Mouse (Mus musculus) heart, adult 8-10 months (tissue): ENCODE measurements around the gene Crtam. TPM values are rescaled to one million over a fixed set of nuclear protein-coding genes. Genes with fewer than 3 reads are reported as not detected.

Experiments used
- DNase-seq: peaks from one replicate; pipeline ENCODE4 v3.0.0; 2022; ENCODE audit warnings: low spot score
- total RNA-seq, 4 experiments: library from RNA; stranded (reverse); gene quantifications; 2 replicates each; pipeline ENCODE4 v1.2.4; 2022

Gene Crtam
- total RNA-seq, result not detected

GRCm38 (mm10) chr9:41004415-41004814 lies at the start of gene Crtam:
Gene Crtam, minus strand, starts transcription at chr9:41004628.
- DNase-seq, result no peak

- no peak for DNase-seq
Observed at GRCm38 (mm10) chr9:41054166-41054565, 49.7 kb upstream of the Crtam start.

- DNase-seq, result no peak
Observed at GRCm38 (mm10) chr9:41053478-41053877, 49.0 kb upstream of the Crtam start.

- no peak for DNase-seq
Observed at GRCm38 (mm10) chr9:41051080-41051932, 46.9 kb upstream of the Crtam start.

GRCm38 (mm10) chr9:41050331-41051079 lies 46.1 kb upstream of the Crtam start:
- DNase-seq, result no peak

- DNase-seq, result no peak
Observed at GRCm38 (mm10) chr9:41049282-41049681, 44.9 kb upstream of the Crtam start.

- no peak for DNase-seq
Observed at GRCm38 (mm10) chr9:41048820-41049219, 44.4 kb upstream of the Crtam start.

- no peak for DNase-seq
Observed at GRCm38 (mm10) chr9:41048216-41048615, 43.8 kb upstream of the Crtam start.

GRCm38 (mm10) chr9:41047654-41048053 lies 43.2 kb upstream of the Crtam start:
- DNase-seq, result no peak

GRCm38 (mm10) chr9:41044626-41045025 lies 40.2 kb upstream of the Crtam start:
- peak; percentile 91 for DNase-seq

- no peak for DNase-seq
Observed at GRCm38 (mm10) chr9:41043641-41044040, 39.2 kb upstream of the Crtam start.

GRCm38 (mm10) chr9:41041404-41041803 lies 37.0 kb upstream of the Crtam start:
- DNase-seq, result no peak

- no peak for DNase-seq
Observed at GRCm38 (mm10) chr9:41038150-41038664, 33.8 kb upstream of the Crtam start.

- no peak for DNase-seq
Observed at GRCm38 (mm10) chr9:41031590-41032489, 27.4 kb upstream of the Crtam start.

- DNase-seq, result no peak
Observed at GRCm38 (mm10) chr9:41029827-41030226, 25.4 kb upstream of the Crtam start.

GRCm38 (mm10) chr9:41028470-41028869 lies 24.0 kb upstream of the Crtam start:
- peak; percentile 13 for DNase-seq

- DNase-seq, result no peak
Observed at GRCm38 (mm10) chr9:41021690-41022089, 17.3 kb upstream of the Crtam start.

- DNase-seq, result no peak
Observed at GRCm38 (mm10) chr9:41020486-41020885, 16.1 kb upstream of the Crtam start.

GRCm38 (mm10) chr9:41014512-41014911 lies 10.1 kb upstream of the Crtam start:
- DNase-seq, result no peak

GRCm38 (mm10) chr9:41012456-41012855 lies 8.0 kb upstream of the Crtam start:
- DNase-seq, result no peak
